Mouse (Mus musculus) hindlimb bud, embryonic 11.5 days (tissue): ENCODE measurements around the gene Gfod2.

Experiments
- DNase-seq: peaks from one replicate; pipeline ENCODE4 v3.0.0-alpha.2; 2012; ENCODE audit warnings: low read depth, low spot score; ENCODE audit errors: extremely low spot score

The Gfod2 gene

GRCm38 (mm10) chr8:105685796-105686308 lies 72.6 kb downstream of the Gfod2 start, which contains the start of gene Carmil2:
Carmil2 (plus strand) TSS chr8:105686274.
- no peak for DNase-seq

GRCm38 (mm10) chr8:105685325-105685724 lies 73.1 kb downstream of the Gfod2 start:
- no peak for DNase-seq

GRCm38 (mm10) chr8:105677891-105678290 lies 80.6 kb downstream of the Gfod2 start:
- DNase-seq, result no peak
